Mouse (Mus musculus) layer of hippocampus, adult 18-20 months (tissue): ENCODE measurements at regions not wholly inside any gene's neighbourhood (a gene's known extent, or its start where the extent isn't known, plus 50 kb on each side); places are given as distances from the start of the nearest gene placed in this dataset.

Experiments
- DNase-seq, 2 experiments: peaks; one replicate each; pipeline ENCODE4 v3.0.0; 2022; ENCODE audit warnings: low spot score in 2 of 2

DNA sequence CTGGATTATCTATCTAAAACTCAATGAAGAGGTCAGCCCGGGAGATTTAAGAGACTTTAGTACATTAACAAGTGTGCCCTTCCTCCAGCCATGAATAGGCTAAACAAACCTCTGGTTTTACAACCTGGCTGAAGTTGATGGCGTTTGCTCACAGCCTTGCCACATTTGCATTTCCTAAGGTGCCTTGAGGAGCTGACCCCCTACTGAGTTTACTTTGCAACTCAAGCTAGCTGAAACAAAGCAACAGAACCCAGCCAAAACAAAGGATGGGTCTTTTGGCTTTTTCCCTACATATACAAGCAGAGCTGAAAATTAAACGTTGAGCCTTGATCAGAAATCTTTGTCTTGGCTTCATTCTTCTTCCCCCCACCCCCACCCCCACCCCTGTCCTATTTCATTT is 51.7 kb upstream of the Hpf1 start:
- DNase-seq: no peak
